Mouse (Mus musculus) left cerebral cortex, adult 2 months (tissue): Measurements from ENCODE around the gene Arhgef3. TPM values are rescaled to one million over a fixed set of nuclear protein-coding genes. Genes with fewer than 3 reads are reported as not detected.

Experiments
- DNase-seq, 2 experiments: peaks; one replicate each; pipeline ENCODE4 v3.0.0; 2021 to 2022; ENCODE audit warnings: low spot score in 2 of 2, mixed read lengths in 1 of 2; ENCODE audit errors: extremely low spot score in 1 of 2
- H3K27ac ChIP-seq: fragments of 200-600 bp; 2 replicates; pipeline ENCODE4 v1.8.1; 2022
- H3K4me3 ChIP-seq: fragments of 200-600 bp; 2 replicates; pipeline ENCODE4 v1.8.1; 2022
- CTCF ChIP-seq: fragments of 200-600 bp; IDR thresholded peaks from 2 replicates; pipeline ENCODE4 v1.8.1; 2022; ENCODE audit warnings: antibody characterized with exemption, mild to moderate bottlenecking, moderate library complexity
- intact Hi-C: fragments of 180-260 bp; cut with DNase I; formaldehyde crosslinking; loops from one replicate; pipeline ENCODE4 v1.15.1; 2025
- total RNA-seq, 2 experiments: library from RNA; stranded (reverse); gene quantifications; 2 replicates each; pipeline ENCODE4 v1.2.3; 2021

The Arhgef3 gene
- total RNA-seq, 2 experiments from 2014 or later = 62.0 to 75.0 TPM

DNA sequence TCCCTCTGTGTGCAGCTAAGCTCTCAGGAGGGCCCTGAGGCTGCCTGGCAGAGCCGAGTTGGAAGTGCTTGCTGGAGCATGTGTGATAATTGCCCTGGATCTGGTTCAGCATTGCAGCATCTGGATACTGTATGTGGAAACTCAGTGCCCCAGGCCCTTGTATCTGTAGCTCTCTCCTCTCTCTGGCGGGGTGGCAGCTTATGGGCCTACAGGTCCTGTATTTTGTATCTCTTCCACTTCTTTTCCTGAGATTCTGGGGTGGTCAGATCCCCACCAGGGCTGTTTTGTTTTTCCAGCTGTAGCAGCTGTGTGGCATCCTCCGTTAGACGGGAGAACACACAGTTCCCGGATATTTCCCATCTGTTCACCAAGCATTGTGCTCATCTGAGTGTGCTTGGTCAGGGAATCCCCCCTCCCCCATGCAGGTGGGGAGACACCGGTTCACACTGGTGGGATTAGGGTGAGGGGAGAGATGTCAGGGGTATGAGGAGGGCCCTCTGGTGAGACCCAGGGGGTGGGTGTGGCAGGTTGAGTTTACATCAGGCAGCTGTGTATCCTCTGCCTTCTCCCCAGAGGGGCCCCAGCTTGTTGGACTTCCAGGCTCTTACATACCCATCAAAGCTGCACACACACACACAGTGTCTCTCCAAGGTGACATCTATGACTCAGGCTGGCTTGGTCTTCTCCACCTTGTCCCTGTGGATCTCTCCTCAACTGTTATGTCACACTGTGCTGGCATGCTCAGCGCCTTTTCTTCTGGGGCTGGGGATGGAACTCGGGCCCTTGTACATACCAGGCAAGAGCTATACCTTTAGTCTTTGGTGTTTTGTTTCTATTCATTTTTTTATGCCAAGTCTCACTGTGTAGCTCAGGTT is 30.7 kb downstream of the Arhgef3 start:
- no peak overlapping the region for H3K27ac ChIP-seq
- intact Hi-C loops = no loop called here
- no peak overlapping the region for H3K4me3 ChIP-seq
- DNase-seq = no peak
- no peak for TF ChIP-seq CTCF

DNA sequence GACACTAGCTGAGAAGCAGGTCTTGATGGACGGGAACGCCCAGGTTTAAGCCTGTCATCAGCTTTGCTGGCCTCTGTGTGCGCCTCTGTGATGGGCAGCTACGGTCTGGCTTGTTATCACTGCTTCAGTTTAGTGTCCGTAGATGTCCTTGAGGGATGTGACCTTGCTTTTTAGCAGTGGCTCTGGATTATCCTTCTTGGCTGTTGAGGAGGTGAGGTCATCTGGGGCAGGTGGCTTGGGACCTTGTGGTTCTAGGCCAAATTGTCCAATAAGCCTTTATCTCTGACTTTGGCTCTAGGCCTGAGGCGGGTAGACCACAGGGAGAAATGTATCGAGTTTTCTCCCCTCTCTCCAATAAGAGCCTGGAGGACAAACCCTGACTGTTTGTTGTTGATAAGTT is 33.0 kb downstream of the Arhgef3 start:
- no peak for DNase-seq
- H3K27ac ChIP-seq = no peak overlapping the region
- TF ChIP-seq CTCF = no peak
- intact Hi-C loops = no loop called here
- no peak overlapping the region for H3K4me3 ChIP-seq

DNA sequence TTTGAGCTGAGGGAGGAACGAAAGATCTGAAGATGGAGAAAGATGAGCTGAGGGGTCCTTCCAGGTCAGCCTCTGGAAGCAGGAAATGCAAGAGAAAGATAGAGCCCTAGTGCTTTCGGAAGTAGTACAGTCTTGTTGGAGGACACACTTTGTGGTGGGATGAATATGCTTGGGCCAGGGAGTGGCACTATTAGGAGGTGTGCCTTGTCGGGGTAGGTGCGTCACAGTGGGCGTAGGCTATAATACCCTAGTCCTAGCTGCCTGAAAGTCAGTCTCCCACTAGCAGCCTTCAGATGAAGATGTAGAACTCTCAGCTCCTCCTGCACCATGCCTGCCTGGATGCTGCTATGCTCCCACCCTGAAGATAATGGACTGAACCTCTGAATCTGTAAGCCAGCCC is 34.7 kb downstream of the Arhgef3 start:
- intact Hi-C loops = no loop called here
- TF ChIP-seq CTCF = no peak
- Histone ChIP-seq H3K27ac (no peak overlapping the region), H3K4me3 (no peak overlapping the region)
- DNase-seq = no peak

DNA sequence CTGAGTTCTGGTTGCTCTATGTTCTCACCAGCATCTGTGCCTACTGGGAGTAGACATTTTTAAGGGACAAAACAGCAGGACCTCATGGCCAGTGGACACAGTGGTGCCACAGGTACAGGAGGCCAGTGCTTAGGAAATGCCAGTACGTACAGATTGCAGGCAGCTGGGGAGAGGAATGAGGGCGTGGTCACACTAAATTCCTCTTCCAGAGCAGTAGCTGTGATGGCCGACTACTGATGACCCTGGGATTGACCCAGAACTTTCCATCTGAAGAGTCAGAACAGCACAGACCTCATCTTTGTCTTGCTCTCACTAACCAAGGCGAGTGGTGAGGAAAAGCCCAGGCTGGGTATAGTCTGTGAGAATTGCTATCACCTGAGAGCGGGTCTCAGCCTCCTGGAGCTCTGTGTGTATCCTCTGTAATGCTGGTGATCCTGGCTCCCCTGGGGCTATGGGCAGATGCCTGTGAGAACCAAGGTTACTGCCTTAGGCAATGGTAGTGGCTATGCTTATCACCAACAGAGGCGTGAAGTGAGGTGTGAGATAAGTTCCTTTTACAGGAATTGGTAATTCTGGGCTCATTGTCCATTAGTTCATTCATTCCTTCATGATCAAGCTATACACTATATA is 35.4 kb downstream of the Arhgef3 start:
- H3K4me3 ChIP-seq = no peak overlapping the region
- no peak overlapping the region for H3K27ac ChIP-seq
- intact Hi-C loops = no loop called here
- no peak for DNase-seq
- TF ChIP-seq CTCF = no peak

DNA sequence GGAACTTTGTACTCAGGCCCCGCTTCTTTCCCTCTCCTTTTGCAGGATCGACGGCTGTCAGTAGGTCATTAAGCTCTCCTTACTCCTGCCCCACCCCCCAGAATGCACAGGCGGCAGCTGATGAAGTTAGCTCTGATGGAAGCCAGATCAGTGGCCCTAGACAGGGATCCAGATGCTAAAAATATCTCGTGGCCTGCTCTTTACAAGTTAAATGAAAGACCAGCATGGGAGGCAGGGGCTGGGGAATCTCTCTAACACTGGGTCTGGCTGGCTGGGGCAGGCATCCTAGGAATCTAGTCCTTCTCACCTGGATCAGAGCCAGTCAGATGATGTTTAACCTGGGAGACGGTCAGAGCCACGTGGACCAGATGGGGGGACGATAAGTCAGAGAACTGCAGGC is 36.7 kb downstream of the Arhgef3 start:
- Histone ChIP-seq H3K27ac (no peak overlapping the region), H3K4me3 (no peak overlapping the region)
- DNase-seq = no peak
- no peak for TF ChIP-seq CTCF
- intact Hi-C loops = no loop called here

DNA sequence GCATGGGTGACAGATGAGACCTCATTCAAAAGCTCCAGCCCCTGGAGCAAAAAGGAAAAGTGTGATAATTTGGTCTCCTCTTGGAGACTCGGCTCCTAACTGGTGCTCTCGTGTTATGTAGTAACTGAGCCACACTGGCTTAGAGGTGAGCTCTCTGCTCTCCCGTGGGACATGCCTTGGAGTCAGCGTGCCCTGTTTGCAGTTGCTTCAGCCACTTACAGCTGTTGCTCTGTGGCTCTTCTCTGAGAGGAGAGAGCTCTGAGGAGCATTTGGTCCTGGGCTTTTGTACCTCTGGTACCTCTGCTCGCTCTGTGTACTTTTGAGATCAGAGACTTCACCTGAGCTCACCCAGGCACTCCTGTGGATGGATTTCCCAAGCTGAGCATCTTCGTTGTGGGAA is 40.4 kb downstream of the Arhgef3 start:
- TF ChIP-seq CTCF = no peak
- no peak for DNase-seq
- intact Hi-C loops = no loop called here
- Histone ChIP-seq H3K4me3 (no peak overlapping the region), H3K27ac (no peak overlapping the region)

DNA sequence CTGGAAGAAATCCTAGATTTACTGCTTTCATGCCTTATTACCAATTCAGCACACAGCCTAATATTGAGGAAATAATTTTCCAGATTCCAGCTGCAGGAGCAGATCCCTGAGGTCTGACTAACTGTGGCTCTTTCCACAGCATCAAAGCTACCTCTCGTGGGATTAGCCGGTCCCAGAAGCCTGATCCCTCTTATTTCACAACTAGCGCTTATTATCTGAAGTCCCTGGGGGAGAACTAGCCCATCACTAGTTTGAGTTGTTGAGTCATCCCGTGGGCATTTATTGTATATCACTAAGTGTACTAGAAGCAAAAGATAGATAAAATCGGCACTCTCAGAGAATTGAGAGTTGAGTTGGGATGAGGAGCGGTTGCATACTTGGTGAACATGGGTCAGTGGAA is 41.3 kb downstream of the Arhgef3 start:
- no peak overlapping the region for H3K4me3 ChIP-seq
- intact Hi-C loops = no loop called here
- no peak for DNase-seq
- H3K27ac ChIP-seq = no peak overlapping the region
- TF ChIP-seq CTCF = no peak

DNA sequence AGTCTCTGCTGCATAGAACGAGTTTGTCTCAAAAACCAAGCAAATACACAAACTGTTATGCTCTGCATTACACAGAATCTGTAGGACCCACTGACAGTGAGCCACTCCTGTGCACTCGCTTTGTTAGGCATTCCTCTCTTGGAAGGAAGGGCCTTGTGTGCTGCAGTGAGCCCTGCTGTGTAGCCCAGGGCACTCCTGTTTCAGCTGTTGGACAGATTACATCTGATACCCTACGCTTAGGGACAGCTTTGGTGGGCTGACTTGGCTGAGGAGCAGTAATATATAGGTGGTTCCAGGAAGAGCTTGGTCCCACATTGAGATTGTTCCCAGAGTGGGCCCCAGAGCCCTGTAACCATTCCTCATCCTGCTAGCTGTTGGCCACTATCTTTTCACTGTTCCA is 43.4 kb downstream of the Arhgef3 start:
- intact Hi-C loops = no loop called here
- no peak for TF ChIP-seq CTCF
- no peak overlapping the region for H3K27ac ChIP-seq
- DNase-seq = no peak
- H3K4me3 ChIP-seq = no peak overlapping the region

DNA sequence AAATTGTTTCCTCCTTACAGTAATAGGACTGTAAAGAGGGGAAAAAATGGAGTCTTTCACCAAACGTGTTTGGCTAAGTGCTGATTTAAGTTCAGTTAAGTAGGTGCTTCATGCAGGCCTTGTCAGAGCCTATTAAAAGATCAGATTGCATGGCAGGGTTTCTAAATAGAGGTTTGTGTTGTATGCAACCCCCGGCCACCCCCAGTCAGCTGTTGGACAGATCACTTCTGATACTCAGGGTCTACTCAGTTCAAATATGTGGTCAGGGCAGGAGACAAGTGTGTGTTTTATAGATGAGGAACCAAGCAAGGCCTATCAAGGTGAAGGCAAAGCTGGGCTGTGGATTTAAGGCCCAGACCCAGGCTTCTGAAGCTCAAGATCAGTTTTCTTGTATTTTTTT is 44.1 kb downstream of the Arhgef3 start:
- intact Hi-C loops = no loop called here
- Histone ChIP-seq H3K4me3 (no peak overlapping the region), H3K27ac (no peak overlapping the region)
- DNase-seq = no peak
- TF ChIP-seq CTCF = no peak

DNA sequence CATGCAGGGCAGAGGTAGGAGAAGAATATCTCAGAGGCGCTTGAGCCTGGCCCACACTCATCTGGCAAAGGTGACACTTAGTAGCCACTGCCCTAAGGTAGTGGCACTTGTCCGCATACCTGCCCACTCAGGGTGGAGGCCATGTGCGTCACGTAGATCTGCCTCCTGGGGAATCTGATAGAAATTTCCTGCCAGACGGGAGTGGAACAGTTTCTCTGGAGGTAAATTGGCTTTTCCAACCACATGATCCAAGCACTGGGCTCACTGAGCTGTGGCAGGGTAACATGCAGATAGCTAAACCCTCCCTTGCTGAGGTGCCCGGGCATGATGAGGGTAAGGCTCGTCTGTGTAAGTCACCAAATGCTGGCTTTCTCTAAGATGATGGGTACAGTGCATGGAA is 46.1 kb downstream of the Arhgef3 start:
- no peak for TF ChIP-seq CTCF

DNA sequence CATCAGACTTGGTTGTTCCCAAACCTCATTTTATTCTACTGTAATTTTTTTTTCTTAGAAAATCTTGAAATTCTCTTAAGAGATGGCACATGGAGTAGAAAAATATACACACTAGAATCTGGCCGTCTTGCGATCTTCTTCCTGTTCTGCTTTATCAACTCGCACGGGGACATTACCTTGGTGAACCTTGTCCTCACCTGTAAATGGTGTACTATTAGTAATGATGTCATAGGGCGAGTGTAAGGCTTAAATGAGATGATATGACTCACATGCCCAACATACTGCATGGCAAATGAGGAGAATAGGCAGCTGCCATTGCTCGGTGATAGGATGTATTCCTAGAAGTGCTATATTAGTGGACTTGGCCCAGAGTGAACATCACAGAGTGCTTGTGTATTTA is 49.9 kb downstream of the Arhgef3 start:
- intact Hi-C loops = no loop called here
- TF ChIP-seq CTCF = no peak
- Histone ChIP-seq H3K27ac (no peak overlapping the region), H3K4me3 (no peak overlapping the region)
- no peak for DNase-seq

More for the DNA sequence above, 46.1 kb downstream of the Arhgef3 start:
- no peak overlapping the region for H3K27ac ChIP-seq
- no peak for DNase-seq
- intact Hi-C loops = no loop called here
- no peak overlapping the region for H3K4me3 ChIP-seq

DNA sequence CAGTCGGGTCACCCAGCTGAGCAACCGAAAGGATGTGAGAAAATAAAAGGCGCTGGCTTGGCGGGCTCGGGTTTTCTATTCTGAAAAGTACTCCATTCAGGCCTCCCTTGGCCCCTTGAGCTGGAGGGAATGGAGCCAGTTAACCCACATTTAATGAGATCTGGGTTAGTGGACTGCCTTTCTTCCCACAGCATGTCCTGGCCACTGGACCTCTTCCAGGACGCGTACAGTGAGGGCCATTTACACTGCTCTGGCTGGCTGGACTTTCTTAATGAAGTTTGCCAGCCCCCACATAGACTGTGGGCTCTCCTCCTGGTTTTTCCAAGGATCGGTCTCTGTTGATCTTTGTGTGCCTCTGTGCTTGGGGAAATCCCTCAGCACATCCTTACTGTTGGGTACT is 52.1 kb downstream of the Arhgef3 start:
- no peak overlapping the region for H3K27ac ChIP-seq
- peak; percentile 15 to 29 for DNase-seq
- intact Hi-C loops = no loop called here

DNA sequence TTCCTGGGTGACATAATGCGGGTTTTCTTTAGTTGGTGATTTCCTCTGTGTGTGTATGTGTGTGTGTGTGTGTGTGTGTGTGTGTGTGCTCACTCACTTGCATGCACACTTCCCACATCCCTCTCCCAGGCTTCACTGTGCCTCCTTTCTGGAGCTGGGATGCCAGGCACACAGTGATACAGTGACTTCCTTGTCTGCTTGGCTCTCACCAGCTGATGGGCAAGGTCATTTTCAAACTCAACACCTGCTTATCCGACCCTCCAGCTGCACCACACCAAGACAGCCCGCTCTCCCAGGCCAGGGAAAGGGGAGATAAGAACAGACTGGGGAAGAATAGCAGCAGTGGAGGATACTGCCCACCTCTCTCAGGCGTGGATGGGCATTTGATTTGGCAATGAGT is 52.5 kb downstream of the Arhgef3 start:
- H3K27ac ChIP-seq = no peak overlapping the region
- DNase-seq = no peak
- no peak overlapping the region for H3K4me3 ChIP-seq
- intact Hi-C loops = no loop called here
- TF ChIP-seq CTCF = no peak

More for the DNA sequence above, 52.1 kb downstream of the Arhgef3 start:
- no peak overlapping the region for H3K4me3 ChIP-seq
- TF ChIP-seq CTCF = no peak
